Mouse (Mus musculus) midbrain, embryonic 16.5 days (tissue): ENCODE measurements at regions not wholly inside any gene's neighbourhood (a gene's known extent, or its start where the extent isn't known, plus 50 kb on each side); places are given as distances from the start of the nearest gene placed in this dataset.

Experiments used
- ATAC-seq: fragments of 200-750 bp; cut with Nextera tagmentation; 2 replicates; pipeline ENCODE4 v1.8.0; 2017; ENCODE audit warnings: moderate TSS enrichment
- H3K27ac ChIP-seq: fragments of 300-500 bp; sonication (generic); 2 replicates; pipeline ENCODE4 v1.5.1; 2014; ENCODE audit warnings: mild to moderate bottlenecking, low read length, mixed read lengths
- H3K27me3 ChIP-seq: fragments of 300-500 bp; sonication (generic); 2 replicates; pipeline ENCODE4 v1.6.1; 2014; ENCODE audit warnings: low read depth, low read length, mixed read lengths; ENCODE audit not compliant: control insufficient read depth, insufficient read depth
- H3K36me3 ChIP-seq: fragments of 300-500 bp; sonication (generic); 2 replicates; pipeline ENCODE4 v1.6.1; 2014; ENCODE audit warnings: mild to moderate bottlenecking, low read length, moderate library complexity, mixed read lengths; ENCODE audit not compliant: control insufficient read depth, insufficient read depth
- H3K4me1 ChIP-seq: fragments of 300-500 bp; sonication (generic); 2 replicates; pipeline ENCODE4 v1.6.1; 2014; ENCODE audit warnings: mild to moderate bottlenecking, low read length, mixed read lengths; ENCODE audit not compliant: control insufficient read depth, insufficient read depth
- H3K4me2 ChIP-seq: fragments of 300-500 bp; sonication (generic); 2 replicates; pipeline ENCODE4 v1.6.1; 2014; ENCODE audit warnings: mild to moderate bottlenecking, low read length, mixed read lengths
- H3K4me3 ChIP-seq: fragments of 300-500 bp; sonication (generic); 2 replicates; pipeline ENCODE4 v1.5.1; 2014; ENCODE audit warnings: low read depth, mild to moderate bottlenecking, low read length, moderate library complexity, mixed read lengths
- H3K9ac ChIP-seq: fragments of 300-500 bp; sonication (generic); 2 replicates; pipeline ENCODE4 v1.6.1; 2014; ENCODE audit warnings: low read depth, low read length, mixed read lengths
- H3K9me3 ChIP-seq: fragments of 300-500 bp; sonication (generic); replicated peaks from 2 replicates; pipeline ENCODE4 v1.6.1; 2014; ENCODE audit warnings: mild to moderate bottlenecking, low read length, mixed read lengths; ENCODE audit not compliant: control insufficient read depth, poor library complexity, severe bottlenecking
- WGBS: fragments of 180-500 bp; shearing (Covaris S2); extraction: QIAGEN DNeasy Blood & Tissue Kit; methylation state at CpG from one replicate; pipeline ENCODE4 v1.1.7; 2014; 5-methylcytosine and 5-hydroxymethylcytosine counted together

DNA sequence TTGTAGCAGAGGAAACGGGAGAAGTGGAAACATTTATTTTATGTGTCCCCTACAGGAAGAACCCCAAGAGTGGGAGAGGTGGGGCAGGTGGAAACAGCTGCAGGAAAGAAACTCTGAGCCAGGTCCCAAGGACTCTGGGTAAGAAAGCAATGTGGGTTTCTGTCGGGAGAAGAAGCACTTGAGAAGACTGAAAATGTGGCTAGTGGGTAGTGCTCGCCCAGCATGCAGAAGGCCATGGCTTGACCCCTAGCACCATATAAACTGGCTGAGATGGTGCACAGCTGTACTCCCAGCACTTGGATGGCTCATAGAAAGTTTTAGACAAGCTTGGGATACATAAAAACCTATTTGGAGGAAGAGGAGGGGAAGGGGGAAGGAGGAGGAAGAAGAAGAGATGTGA is 71.9 kb upstream of the Jade1 start:
- H3K9me3 ChIP-seq: no peaks in the 10 kb centered on the region
- no peak overlapping the region for H3K9ac ChIP-seq
- no peak overlapping the region for H3K27ac ChIP-seq
- ATAC-seq: no peak
- H3K36me3 ChIP-seq: no peaks in the 10 kb centered on the region
- no peak overlapping the region for H3K4me3 ChIP-seq
- no peaks in the 10 kb centered on the region for H3K27me3 ChIP-seq
- 83% methylated on average over 3 of the region's 3 CpGs for WGBS
- no peak overlapping the region for H3K4me2 ChIP-seq
- no peaks in the 10 kb centered on the region for H3K4me1 ChIP-seq

DNA sequence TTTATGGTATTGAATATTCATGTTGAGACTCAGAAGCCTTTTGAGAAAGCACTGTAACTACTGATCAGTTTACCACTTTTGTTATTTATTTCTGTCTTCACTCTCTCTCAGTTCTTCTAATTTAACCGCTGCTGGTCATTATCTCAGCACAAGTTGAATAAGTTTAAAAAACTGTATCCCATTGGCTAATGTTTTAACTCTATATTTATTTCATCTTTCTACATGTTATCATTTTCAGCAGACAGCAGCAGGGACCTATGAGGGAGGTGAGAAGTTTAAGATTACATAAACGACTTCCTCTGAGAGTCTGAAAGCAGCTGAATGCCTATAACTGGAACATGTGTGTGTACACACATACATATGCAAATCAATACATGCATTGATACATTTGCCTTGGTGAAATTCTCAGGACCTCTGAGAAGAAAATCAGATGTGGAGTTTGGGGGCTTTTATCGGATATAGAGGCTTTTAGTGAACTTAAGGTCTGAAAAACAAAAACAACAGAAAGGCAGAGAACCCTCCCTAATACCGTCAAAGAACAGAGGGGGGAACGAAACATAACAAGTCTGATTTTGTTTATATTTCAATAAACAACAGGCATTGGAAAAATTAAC is 72.5 kb upstream of the Jade1 start:
- H3K9me3 ChIP-seq: no peaks in the 10 kb centered on the region
- no peaks in the 10 kb centered on the region for H3K36me3 ChIP-seq
- no peak for ATAC-seq
- no peaks in the 10 kb centered on the region for H3K4me1 ChIP-seq
- no peak overlapping the region for H3K9ac ChIP-seq
- H3K4me3 ChIP-seq: no peak overlapping the region
- H3K27me3 ChIP-seq: no peaks in the 10 kb centered on the region
- 82% methylated on average over 5 of the region's 5 CpGs for WGBS
- H3K27ac ChIP-seq: no peak overlapping the region
- no peak overlapping the region for H3K4me2 ChIP-seq

DNA sequence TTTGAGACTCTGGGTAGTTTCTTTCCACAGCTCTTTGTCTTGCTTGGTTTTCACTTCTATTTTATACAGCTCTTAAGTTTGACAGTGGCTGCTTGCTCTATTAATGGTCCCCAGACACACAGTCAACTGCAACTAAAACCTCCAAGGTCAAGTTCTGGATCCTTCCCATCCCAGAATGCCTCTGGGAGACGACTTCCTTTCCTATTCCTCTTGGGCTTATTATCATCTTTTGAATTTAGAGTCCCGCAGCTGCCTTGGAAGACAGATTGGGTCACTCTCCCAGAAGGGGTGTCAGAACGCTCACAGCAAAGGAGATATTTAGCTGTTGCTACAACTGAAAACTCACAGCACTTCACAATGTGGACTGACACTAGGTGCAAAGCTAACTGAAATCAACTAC is 75.3 kb upstream of the Jade1 start:
- H3K27ac ChIP-seq: no peak overlapping the region
- H3K9ac ChIP-seq: no peak overlapping the region
- WGBS: 73% methylated on average over 3 of the region's 3 CpGs
- no peak overlapping the region for H3K4me2 ChIP-seq
- ATAC-seq: no peak
- H3K27me3 ChIP-seq: no peaks in the 10 kb centered on the region
- no peaks in the 10 kb centered on the region for H3K36me3 ChIP-seq
- no peak overlapping the region for H3K4me3 ChIP-seq
- H3K9me3 ChIP-seq: no peaks in the 10 kb centered on the region
- H3K4me1 ChIP-seq: no peaks in the 10 kb centered on the region

DNA sequence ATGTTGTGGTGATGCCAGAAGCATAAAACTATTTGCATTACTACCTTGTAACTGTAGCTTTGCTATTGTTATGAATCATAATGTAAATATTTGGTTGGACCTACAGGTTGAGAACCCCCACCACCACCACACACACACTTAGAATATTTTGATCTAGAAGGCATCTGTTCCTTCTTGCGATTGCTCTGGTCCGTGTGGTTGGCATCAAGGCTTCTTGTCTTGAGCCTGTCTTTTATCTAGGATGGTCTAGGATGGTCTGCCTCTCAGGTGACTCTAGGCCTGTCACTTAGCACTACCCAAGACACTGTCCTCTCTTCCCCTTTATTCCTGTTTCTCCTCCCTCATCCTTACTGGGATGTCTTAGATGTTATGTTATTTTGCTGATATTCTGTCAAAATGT is 76.6 kb upstream of the Jade1 start:
- WGBS: 96% methylated on average over 2 of the region's 2 CpGs
- H3K27me3 ChIP-seq: no peaks in the 10 kb centered on the region
- H3K4me1 ChIP-seq: no peaks in the 10 kb centered on the region
- no peak overlapping the region for H3K27ac ChIP-seq
- no peak overlapping the region for H3K4me3 ChIP-seq
- H3K9me3 ChIP-seq: no peaks in the 10 kb centered on the region
- no peaks in the 10 kb centered on the region for H3K36me3 ChIP-seq
- no peak overlapping the region for H3K4me2 ChIP-seq
- ATAC-seq: no peak
- no peak overlapping the region for H3K9ac ChIP-seq

DNA sequence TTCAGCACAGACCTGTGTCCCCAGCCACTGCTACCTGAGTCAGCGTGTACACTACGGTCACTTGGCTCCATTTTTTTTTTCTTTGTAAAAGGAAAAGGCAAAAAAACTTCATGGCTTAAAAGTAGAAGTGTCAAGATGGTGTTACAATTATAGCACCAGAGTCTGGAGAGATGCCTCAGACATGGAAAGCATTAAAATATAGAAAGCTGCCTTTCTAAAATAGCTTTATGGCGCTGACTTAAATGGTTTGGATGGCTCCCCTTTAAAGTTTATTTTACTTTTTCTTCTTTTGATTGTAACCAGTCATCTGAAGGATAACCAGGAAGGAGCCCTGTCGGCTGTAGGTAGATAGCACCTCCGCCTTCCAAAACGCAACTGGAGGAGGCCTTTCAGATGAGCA is 79.0 kb upstream of the Jade1 start:
- Histone ChIP-seq H3K36me3 (no peaks in the 10 kb centered on the region), H3K4me1 (no peaks in the 10 kb centered on the region), H3K9me3 (no peaks in the 10 kb centered on the region), H3K27ac (no peak overlapping the region), H3K4me3 (no peak overlapping the region), H3K9ac (no peak overlapping the region), H3K27me3 (no peaks in the 10 kb centered on the region), H3K4me2 (no peak overlapping the region)
- WGBS: 91% methylated on average over 6 of the region's 6 CpGs
- ATAC-seq: no peak

DNA sequence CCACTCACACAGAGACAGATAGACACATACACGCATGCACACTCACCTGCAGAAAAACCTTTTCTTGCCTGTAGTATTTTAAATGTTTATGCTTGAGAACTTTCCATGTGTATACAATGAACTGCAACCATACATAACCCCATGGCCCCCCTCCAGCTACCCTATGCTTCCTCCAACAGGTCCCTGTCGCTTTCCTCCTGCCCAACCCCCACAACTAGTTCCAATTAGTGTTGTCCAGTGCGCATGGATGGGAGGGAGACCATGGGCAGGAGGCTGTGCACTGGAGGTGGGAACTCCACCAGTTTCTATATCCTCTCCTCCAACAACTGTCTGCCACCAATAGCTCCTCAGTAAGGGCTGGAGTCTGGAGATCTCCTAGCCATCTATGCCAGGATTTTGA is 82.9 kb upstream of the Jade1 start:
- ATAC-seq: no peak
- no peaks in the 10 kb centered on the region for H3K9me3 ChIP-seq
- H3K27me3 ChIP-seq: no peaks in the 10 kb centered on the region
- H3K27ac ChIP-seq: no peak overlapping the region
- H3K4me3 ChIP-seq: no peak overlapping the region
- no peak overlapping the region for H3K4me2 ChIP-seq
- no peaks in the 10 kb centered on the region for H3K36me3 ChIP-seq
- no peaks in the 10 kb centered on the region for H3K4me1 ChIP-seq
- 93% methylated on average over 3 of the region's 3 CpGs for WGBS
- H3K9ac ChIP-seq: no peak overlapping the region

DNA sequence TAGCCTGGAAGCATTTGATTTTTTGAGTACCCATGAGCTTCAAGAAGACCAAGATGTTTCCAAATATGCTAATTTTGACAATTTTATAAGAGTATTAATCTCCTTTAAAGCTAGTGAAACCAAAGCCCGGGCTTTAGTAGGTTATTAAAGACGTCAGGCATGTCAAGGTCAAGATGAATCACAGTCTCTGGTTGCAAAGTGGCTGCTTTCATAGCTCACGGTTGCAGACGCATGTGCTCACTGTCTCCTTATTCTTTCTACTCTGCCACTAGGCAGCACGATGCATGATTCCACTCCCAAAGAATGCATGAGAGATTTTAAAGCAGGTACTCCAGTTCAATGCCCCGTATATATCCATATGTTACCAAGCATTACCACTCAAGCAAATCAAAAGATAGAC is 86.4 kb upstream of the Jade1 start:
- Histone ChIP-seq H3K36me3 (no peaks in the 10 kb centered on the region), H3K27ac (no peak overlapping the region), H3K9ac (no peak overlapping the region), H3K4me1 (no peaks in the 10 kb centered on the region), H3K27me3 (no peaks in the 10 kb centered on the region), H3K9me3 (no peaks in the 10 kb centered on the region), H3K4me3 (no peak overlapping the region), H3K4me2 (no peak overlapping the region)
- 73% methylated on average over 6 of the region's 6 CpGs for WGBS
- ATAC-seq: no peak

DNA sequence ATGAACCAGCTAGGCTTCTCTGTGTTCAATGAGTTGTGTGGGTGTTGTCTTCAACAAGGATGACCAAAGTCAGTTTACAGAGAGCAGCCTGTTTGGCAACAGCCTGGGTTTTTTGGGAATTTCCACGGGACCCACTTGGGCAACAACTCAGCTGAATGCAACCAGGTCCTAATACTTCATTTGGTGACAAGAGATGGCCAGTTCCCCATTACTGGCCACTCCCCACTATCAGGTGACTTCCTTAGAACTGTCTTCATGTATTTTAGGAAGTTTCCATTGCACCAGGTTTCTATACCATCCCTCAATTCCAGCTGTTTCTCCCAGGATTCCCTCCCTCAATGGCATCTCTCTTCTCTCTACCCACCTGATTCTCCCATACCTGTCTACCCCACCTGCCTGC is 87.7 kb upstream of the Jade1 start:
- no peak overlapping the region for H3K4me3 ChIP-seq
- WGBS: 71% methylated on average over 1 of the region's 1 CpGs
- ATAC-seq: no peak
- no peaks in the 10 kb centered on the region for H3K36me3 ChIP-seq
- H3K4me2 ChIP-seq: no peak overlapping the region
- H3K27me3 ChIP-seq: no peaks in the 10 kb centered on the region
- H3K4me1 ChIP-seq: no peaks in the 10 kb centered on the region
- H3K9me3 ChIP-seq: no peaks in the 10 kb centered on the region
- no peak overlapping the region for H3K27ac ChIP-seq
- no peak overlapping the region for H3K9ac ChIP-seq

DNA sequence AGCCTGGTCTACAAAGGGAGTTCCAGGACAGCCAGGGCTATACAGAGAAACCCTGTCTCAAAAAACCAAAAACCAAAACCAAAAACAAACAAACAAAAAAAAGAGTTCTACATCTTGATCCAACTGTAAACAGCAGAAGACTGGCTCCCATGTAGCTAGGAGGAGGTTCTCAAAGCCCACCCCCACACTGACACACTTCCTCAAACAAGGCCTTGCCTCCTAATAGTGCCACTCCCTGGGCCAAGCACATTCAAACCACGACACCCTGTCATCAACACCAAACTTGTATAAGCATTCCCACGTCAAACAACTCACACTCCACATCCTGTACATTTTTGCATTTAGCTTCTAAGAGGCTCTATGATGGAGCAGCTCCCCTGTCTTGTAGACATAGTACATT is 89.6 kb upstream of the Jade1 start:
- no peak overlapping the region for H3K9ac ChIP-seq
- no peaks in the 10 kb centered on the region for H3K36me3 ChIP-seq
- ATAC-seq: no peak
- no peaks in the 10 kb centered on the region for H3K4me1 ChIP-seq
- no peaks in the 10 kb centered on the region for H3K27me3 ChIP-seq
- H3K27ac ChIP-seq: no peak overlapping the region
- H3K4me3 ChIP-seq: no peak overlapping the region
- 84% methylated on average over 2 of the region's 2 CpGs for WGBS
- H3K4me2 ChIP-seq: no peak overlapping the region
- no peaks in the 10 kb centered on the region for H3K9me3 ChIP-seq
